Mouse (Mus musculus) left cerebral cortex, postnatal 10 days (tissue): ENCODE results near the gene Rasa2. TPM values are rescaled to one million over a fixed set of nuclear protein-coding genes. Genes with fewer than 3 reads are reported as not detected.
"Not testable (repeated sequence)": the region's sequence is repeated elsewhere in the genome, so short reads cannot be mapped to it uniquely, and the experiment has no call there.

ENCODE experiments used
- DNase-seq, 2 experiments: peaks; one replicate each; pipeline ENCODE4 v3.0.0; 2021 to 2022; ENCODE audit warnings: low spot score in 2 of 2, mixed read lengths in 1 of 2; ENCODE audit errors: extremely low spot score in 1 of 2
- intact Hi-C: fragments of 180-260 bp; cut with DNase I; formaldehyde crosslinking; loops from one replicate; pipeline ENCODE4 v1.15.1; 2025
- total RNA-seq, 2 experiments: library from RNA; stranded (reverse); gene quantifications; 2 replicates each; pipeline ENCODE4 v1.2.3; 2021

Rasa2 gene
- 10 to 100 TPM; 26.4 to 29.1 TPM for total RNA-seq

- peak; percentile 72 to 95 for DNase-seq
- intact Hi-C loops, result no loop called here
These were observed at the start of gene Rasa2 for GRCm38 (mm10) chr9:96631389-96632072. Gene Rasa2, minus strand, starts transcription at chr9:96631617.

GRCm38 (mm10) chr9:96678611-96679010 is 47.2 kb upstream of the Rasa2 start:
- intact Hi-C loops, result no loop called here
- no peak for DNase-seq

- intact Hi-C loops, DNase-seq: not testable (repeated sequence)
These were observed 46.3 kb upstream of the Rasa2 start for GRCm38 (mm10) chr9:96677711-96678110.

GRCm38 (mm10) chr9:96676671-96677070 is 45.3 kb upstream of the Rasa2 start:
- intact Hi-C loops, result no loop called here
- no peak for DNase-seq

GRCm38 (mm10) chr9:96675763-96676640 is 44.6 kb upstream of the Rasa2 start:
- intact Hi-C loops, result no loop called here
- no peak for DNase-seq

GRCm38 (mm10) chr9:96675071-96675762 is 43.8 kb upstream of the Rasa2 start:
- peak in 1 of 2 experiments; percentile 44 for DNase-seq
- intact Hi-C loops, result no loop called here

- DNase-seq, result no peak
- intact Hi-C loops, result no loop called here
These were observed 42.9 kb upstream of the Rasa2 start for GRCm38 (mm10) chr9:96674301-96674700.

- DNase-seq, result peak in 1 of 2 experiments; percentile 28
- intact Hi-C loops, result no loop called here
These were observed 41.0 kb upstream of the Rasa2 start for GRCm38 (mm10) chr9:96672466-96672865.

GRCm38 (mm10) chr9:96671249-96671648 is 39.8 kb upstream of the Rasa2 start:
- intact Hi-C loops, result loop anchor here (2.0 kb wide), 2 partner anchors 88 to 148 kb away; no protein-coding TSS in a partner anchor
- DNase-seq, result peak in 1 of 2 experiments; percentile 39

- DNase-seq, result peak; percentile 96 to 97
- intact Hi-C loops, result loop anchor here (2.0 kb wide), 2 partner anchors 89 to 149 kb away; no protein-coding TSS in a partner anchor
These were observed 38.5 kb upstream of the Rasa2 start for GRCm38 (mm10) chr9:96669877-96670276.

- peak; percentile 61 to 86 for DNase-seq
- intact Hi-C loops, result no loop called here
These were observed 37.2 kb upstream of the Rasa2 start for GRCm38 (mm10) chr9:96668628-96669027.

- DNase-seq, result peak; percentile 32 to 40
- intact Hi-C loops, result no loop called here
These were observed 29.3 kb upstream of the Rasa2 start for GRCm38 (mm10) chr9:96660510-96661244.

GRCm38 (mm10) chr9:96659801-96660200 is 28.4 kb upstream of the Rasa2 start:
- intact Hi-C loops, result loop anchor here (5.0 kb wide), 1 partner anchor 88 kb away; no protein-coding TSS in a partner anchor

GRCm38 (mm10) chr9:96653538-96653937 is 22.1 kb upstream of the Rasa2 start:
- no peak for DNase-seq
- intact Hi-C loops, result no loop called here

More at GRCm38 (mm10) chr9:96659801-96660200, 28.4 kb upstream of the Rasa2 start:
- no peak for DNase-seq

GRCm38 (mm10) chr9:96652763-96653162 is 21.3 kb upstream of the Rasa2 start:
- intact Hi-C loops, result no loop called here

GRCm38 (mm10) chr9:96650807-96651206 is 19.4 kb upstream of the Rasa2 start:
- DNase-seq, result no peak
- intact Hi-C loops, result no loop called here

More at GRCm38 (mm10) chr9:96652763-96653162, 21.3 kb upstream of the Rasa2 start:
- DNase-seq, result no peak

- peak in 1 of 2 experiments; percentile 27 for DNase-seq
- intact Hi-C loops, result no loop called here
These were observed 18.5 kb upstream of the Rasa2 start for GRCm38 (mm10) chr9:96649924-96650323.

- intact Hi-C loops, result no loop called here
- DNase-seq, result no peak
These were observed 17.9 kb upstream of the Rasa2 start for GRCm38 (mm10) chr9:96649362-96649761.
